Mouse (Mus musculus) kidney, adult 2 months (tissue): ENCODE measurements around the gene Nell1.

ENCODE experiments used
- CTCF ChIP-seq: fragments of 200-500 bp; conservative IDR thresholded peaks from 2 replicates; pipeline ENCODE4 v1.5.1; 2011; ENCODE audit warnings: low read depth, mild to moderate bottlenecking, control low read depth, low read length, moderate library complexity, mixed read lengths; ENCODE audit not compliant: insufficient read depth, insufficient read length
- POLR2A ChIP-seq: fragments of 200-500 bp; IDR thresholded peaks from one replicate; pipeline ENCODE4 v1.6.1; 2011; ENCODE audit warnings: low read depth, low read length, control low read depth

GRCm38 (mm10) chr7:50870181-50870580 is 895.5 kb downstream of the Nell1 start:
- TF ChIP-seq POLR2A = no peak
- no peak for TF ChIP-seq CTCF
